Mouse (Mus musculus) spleen, adult 18-20 months (tissue): Measurements from ENCODE around the gene Rimbp3.

Source experiments
- DNase-seq, 2 experiments: peaks; one replicate each; pipeline ENCODE4 v3.0.0; 2022; ENCODE audit warnings: mixed read lengths in 2 of 2

Gene Rimbp3

GRCm38 (mm10) chr16:17261341-17261740, 52.9 kb downstream of the Rimbp3 start:
- no peak for DNase-seq
